Mouse (Mus musculus) megakaryocyte-erythroid progenitor cell, adult 5-6 weeks (primary cell): ENCODE measurements around the gene Fmo5. TPM values are rescaled to one million over a fixed set of nuclear protein-coding genes. Genes with fewer than 3 reads are reported as not detected.

Experiments used
- ATAC-seq: replicated peaks from 2 replicates; pipeline ENCODE4 v1.8.0; 2016; ENCODE audit warnings: mild to moderate bottlenecking, inconsistent platforms; ENCODE audit not compliant: severe bottlenecking, poor library complexity, low FRiP score, low TSS enrichment
- total RNA-seq, 2 experiments: library from RNA; stranded (forward) in 1 of 2; stranded (reverse) in 1 of 2; fragments of 200-1000, 215-1000 nt in 1 of 2; fragments of >200 nt in 1 of 2; fragmentation: Nextera tagmentation in 1 of 2; gene quantifications; 2 replicates each; pipeline ENCODE4 v1.2.3; 2014 to 2017

The Fmo5 gene
- total RNA-seq (2014; fragmentation: Nextera tagmentation) (1.7 and 3.3 TPM in 2 replicates), total RNA-seq (2017) (1.5 and 2.0 TPM in 2 replicates)

- ATAC-seq: peak; percentile 100
Measured at GRCm38 (mm10) chr3:97628391-97629001, at the start of gene Fmo5. Gene Fmo5 (plus strand): TSS chr3:97628804.

GRCm38 (mm10) chr3:97585383-97586160 is 43.0 kb upstream of the Fmo5 start:
- peak; percentile 93 for ATAC-seq

GRCm38 (mm10) chr3:97587656-97588055 is 40.9 kb upstream of the Fmo5 start:
- no peak for ATAC-seq

- no peak for ATAC-seq
Measured at GRCm38 (mm10) chr3:97590699-97591098, 37.9 kb upstream of the Fmo5 start.

GRCm38 (mm10) chr3:97593089-97593488 is 35.5 kb upstream of the Fmo5 start:
- ATAC-seq: no peak

- ATAC-seq: no peak
Measured at GRCm38 (mm10) chr3:97594140-97594539, 34.5 kb upstream of the Fmo5 start.

GRCm38 (mm10) chr3:97595066-97595465 is 33.5 kb upstream of the Fmo5 start:
- ATAC-seq: no peak

GRCm38 (mm10) chr3:97596796-97597195 is 31.8 kb upstream of the Fmo5 start:
- no peak for ATAC-seq

- peak; percentile 62 for ATAC-seq
Measured at GRCm38 (mm10) chr3:97600050-97600832, 28.4 kb upstream of the Fmo5 start.

GRCm38 (mm10) chr3:97609201-97609844 is 19.3 kb upstream of the Fmo5 start:
- ATAC-seq: peak; percentile 66

- ATAC-seq: peak; percentile 88
Measured at GRCm38 (mm10) chr3:97609845-97610410, 18.7 kb upstream of the Fmo5 start, which contains the start of gene Chd1l. Gene Chd1l (minus strand): TSS chr3:97610203.

GRCm38 (mm10) chr3:97611021-97611420 is 17.6 kb upstream of the Fmo5 start:
- no peak for ATAC-seq

GRCm38 (mm10) chr3:97615154-97615553 is 13.4 kb upstream of the Fmo5 start:
- ATAC-seq: no peak

GRCm38 (mm10) chr3:97615933-97616332 is 12.7 kb upstream of the Fmo5 start:
- ATAC-seq: no peak

GRCm38 (mm10) chr3:97617091-97617825 is 11.3 kb upstream of the Fmo5 start:
- no peak for ATAC-seq

- peak; percentile 59; the same call in 1 of the 2 replicates for ATAC-seq
Measured at GRCm38 (mm10) chr3:97617899-97618298, 10.7 kb upstream of the Fmo5 start.

- no peak for ATAC-seq
Measured at GRCm38 (mm10) chr3:97620657-97621056, 7.9 kb upstream of the Fmo5 start.

GRCm38 (mm10) chr3:97624611-97625010 is 4.0 kb upstream of the Fmo5 start:
- ATAC-seq: no peak

- ATAC-seq: no peak
Measured at GRCm38 (mm10) chr3:97627893-97628292, 711 bp upstream of the Fmo5 start.
